In genomic region chr4:92833835-92834234, GRCm38 (mm10) we compare ENCODE assay signal across 18 mouse cellular contexts.
DNase-seq lines count a peak whose midpoint lies in the region; ATAC-seq and TF ChIP-seq lines count a peak whose summit lies in the region.
"Had no signal": no experiment of that assay in that cellular context is flagged by ENCODE, and none has a peak within 500 bp of the region (broad histone marks: within the 10 kb centered on the region; RNA-seq: fewer than 3 reads in every experiment).

No protein-coding gene starts in this region.

- no peak for TF ChIP-seq CTCF in layer of hippocampus, adult 2 months (conservative IDR thresholded peaks at IDR 0.05)

- DNase-seq in embryo, embryonic 10.5 days (ENCODE audit: low spot score), result peak; percentile 8
- DNase-seq in embryo, embryonic 11 days, result no peak
- DNase-seq in midbrain, embryonic 11.5 days (ENCODE audit: low spot score, missing footprints), result no peak
- no peak for DNase-seq in midbrain, embryonic 10.5 days (ENCODE audit: low spot score)
- DNase-seq in retina, postnatal 1 day, result peak; percentile 28
- no peak for DNase-seq in right cerebral cortex, postnatal 25 days
- DNase-seq in layer of hippocampus, adult 2 months (ENCODE audit: low spot score in 2 of 2), result no peak
- DNase-seq: adrenal gland, postnatal 25 days; cerebellum, postnatal 10 days; heart, adult 18-20 months; kidney, adult 8-10 months; kidney, postnatal 4 days; lung, postnatal 14 days; thymus, adult 2 months had no signal

- no peaks in the 10 kb centered on the region for H3K9me3 ChIP-seq in midbrain, embryonic 11.5 days (ENCODE audit: control insufficient read depth, low read length)
- no peaks in the 10 kb centered on the region for H3K9me3 ChIP-seq in midbrain, embryonic 10.5 days (replicated peaks)
- no peaks in the 10 kb centered on the region for H3K9me3 ChIP-seq in midbrain, embryonic 13.5 days
- H3K9me3 ChIP-seq: heart, embryonic 15.5 days had no signal

- peak; percentile 67; the same call in 1 of the 2 replicates for ATAC-seq in midbrain, embryonic 11.5 days (ENCODE audit: low FRiP score)
- ATAC-seq in midbrain, embryonic 13.5 days, result peak; percentile 71

- no peak overlapping the region for H3K4me3 ChIP-seq in midbrain, embryonic 11.5 days (ENCODE audit: low read depth, low read length)
- no peak overlapping the region for H3K4me3 ChIP-seq in midbrain, embryonic 10.5 days
- H3K4me3 ChIP-seq in midbrain, embryonic 13.5 days (replicated peaks), result no peak overlapping the region
- no peak overlapping the region for H3K4me3 ChIP-seq in layer of hippocampus, adult 2 months
- H3K4me3 ChIP-seq: heart, embryonic 15.5 days had no signal

- H3K27ac ChIP-seq in midbrain, embryonic 11.5 days (ENCODE audit: low read depth, low read length), result no peak overlapping the region
- no peak overlapping the region for H3K27ac ChIP-seq in midbrain, embryonic 10.5 days (replicated peaks)
- H3K27ac ChIP-seq in midbrain, embryonic 13.5 days, result peak overlapping the region; percentile 49; the same call in 1 of the 2 replicates
- H3K27ac ChIP-seq in layer of hippocampus, adult 2 months, result no peak overlapping the region
- H3K27ac ChIP-seq: heart, embryonic 15.5 days; liver, embryonic 14.5 days had no signal

- H3K9ac ChIP-seq in midbrain, embryonic 11.5 days (ENCODE audit: low read length), result no peak overlapping the region
- no peak overlapping the region for H3K9ac ChIP-seq in midbrain, embryonic 13.5 days (replicated peaks)
- H3K9ac ChIP-seq: heart, embryonic 15.5 days; liver, embryonic 14.5 days had no signal

- H3K4me1 ChIP-seq in midbrain, embryonic 11.5 days (ENCODE audit: control insufficient read depth, insufficient read depth, low read length), result no peaks in the 10 kb centered on the region
- H3K4me1 ChIP-seq in midbrain, embryonic 10.5 days, result peaks cover 4% of the 10 kb centered on the region; the same call in 1 of the 2 replicates
- H3K4me1 ChIP-seq in midbrain, embryonic 13.5 days (replicated peaks), result peaks cover 12% of the 10 kb centered on the region
- H3K4me1 ChIP-seq: heart, embryonic 15.5 days had no signal

- WGBS in midbrain, embryonic 11.5 days, result 26% methylated on average over 5 of the region's 5 CpGs
- 35% methylated on average over 5 of the region's 5 CpGs for WGBS in midbrain, embryonic 10.5 days
- WGBS in midbrain, embryonic 13.5 days, result 10% methylated on average over 5 of the region's 5 CpGs

- no peaks in the 10 kb centered on the region for H3K36me3 ChIP-seq in midbrain, embryonic 11.5 days (ENCODE audit: control insufficient read depth, insufficient read depth, low read length)
- H3K36me3 ChIP-seq in midbrain, embryonic 10.5 days, result no peaks in the 10 kb centered on the region
- H3K36me3 ChIP-seq in midbrain, embryonic 13.5 days, result no peaks in the 10 kb centered on the region
- H3K36me3 ChIP-seq: heart, embryonic 15.5 days had no signal

- H3K27me3 ChIP-seq in midbrain, embryonic 11.5 days (ENCODE audit: control insufficient read depth, insufficient read depth, low read length), result no peaks in the 10 kb centered on the region
- H3K27me3 ChIP-seq in midbrain, embryonic 10.5 days (ENCODE audit: low read depth, poor library complexity, severe bottlenecking), result no peaks in the 10 kb centered on the region
- no peaks in the 10 kb centered on the region for H3K27me3 ChIP-seq in midbrain, embryonic 13.5 days
- H3K27me3 ChIP-seq: CH12.LX; heart, embryonic 15.5 days had no signal

- H3K4me2 ChIP-seq in midbrain, embryonic 11.5 days, result no peak overlapping the region
- 0 out of 2 replicates have a peak overlapping the region, but pooled peaks have one; percentile 11 for H3K4me2 ChIP-seq in midbrain, embryonic 13.5 days (replicated peaks)
- H3K4me2 ChIP-seq: heart, embryonic 15.5 days had no signal

Comparison
In these comparisons a context has a peak if more than half of its experiments do, and no peak if none do; other contexts are left out.
1. DNase-seq: peak in embryo, embryonic 10.5 days (single experiment) and retina, postnatal 1 day (single experiment); none in embryo, embryonic 11 days (single experiment), midbrain, embryonic 11.5 days (single experiment), midbrain, embryonic 10.5 days (single experiment), right cerebral cortex, postnatal 25 days (single experiment) and layer of hippocampus, adult 2 months (0 of 2).